Mouse (Mus musculus) ES-Bruce4 (cell line): Measurements from ENCODE around the gene Mcm2. TPM values are rescaled to one million over a fixed set of nuclear protein-coding genes. Genes with fewer than 3 reads are reported as not detected.

Experiments used
- H3K27ac ChIP-seq: 2 replicates; pipeline ENCODE4 v1.5.1; 2012; ENCODE audit warnings: low read length, inconsistent platforms; ENCODE audit not compliant: insufficient read depth
- H3K27me3 ChIP-seq: 2 replicates; pipeline ENCODE4 v1.6.1; 2012; ENCODE audit warnings: mild to moderate bottlenecking, low read length, inconsistent platforms; ENCODE audit not compliant: control insufficient read depth, poor library complexity, insufficient read depth, severe bottlenecking
- H3K36me3 ChIP-seq: 2 replicates; pipeline ENCODE4 v1.6.1; 2012; ENCODE audit warnings: inconsistent platforms, mild to moderate bottlenecking, low read length, moderate library complexity; ENCODE audit not compliant: control insufficient read depth, poor library complexity, insufficient read depth, severe bottlenecking
- H3K4me1 ChIP-seq: one replicate; pipeline ENCODE4 v1.8.1; 2011; ENCODE audit warnings: low read length; ENCODE audit not compliant: control insufficient read depth, insufficient read depth
- H3K4me3 ChIP-seq: 2 replicates; pipeline ENCODE4 v1.5.1; 2011; ENCODE audit warnings: low read depth, mild to moderate bottlenecking, low read length
- H3K9ac ChIP-seq: 2 replicates; pipeline ENCODE4 v1.6.1; 2012; ENCODE audit warnings: low read depth, mild to moderate bottlenecking, inconsistent platforms; ENCODE audit not compliant: poor library complexity, severe bottlenecking
- H3K9me3 ChIP-seq: replicated peaks from 2 replicates; pipeline ENCODE4 v1.6.1; 2012; ENCODE audit warnings: mild to moderate bottlenecking, low read length, inconsistent platforms; ENCODE audit not compliant: control insufficient read depth, poor library complexity, insufficient read depth, severe bottlenecking
- CTCF ChIP-seq: IDR thresholded peaks from one replicate; pipeline ENCODE4 v1.8.1; 2011; ENCODE audit warnings: low read depth, low read length
- EP300 ChIP-seq: IDR thresholded peaks from 2 replicates; pipeline ENCODE4 v1.6.1; 2011; ENCODE audit warnings: low read depth, low read length; ENCODE audit not compliant: insufficient read depth
- POLR2A ChIP-seq: IDR thresholded peaks from one replicate; pipeline ENCODE4 v1.8.1; 2011; ENCODE audit warnings: low read length; ENCODE audit not compliant: insufficient read depth
- polyA plus RNA-seq: library from polyadenylated mRNA; stranded (reverse); fragments of >200 nt; gene quantifications from 2 replicates; pipeline ENCODE4 v1.2.4, GENCODE M21; 2011; ENCODE audit warnings: low read depth; ENCODE audit not compliant: missing spikeins, insufficient read depth, insufficient read length

The Mcm2 gene
- polyA plus RNA-seq, 1 experiment = 117 TPM

DNA sequence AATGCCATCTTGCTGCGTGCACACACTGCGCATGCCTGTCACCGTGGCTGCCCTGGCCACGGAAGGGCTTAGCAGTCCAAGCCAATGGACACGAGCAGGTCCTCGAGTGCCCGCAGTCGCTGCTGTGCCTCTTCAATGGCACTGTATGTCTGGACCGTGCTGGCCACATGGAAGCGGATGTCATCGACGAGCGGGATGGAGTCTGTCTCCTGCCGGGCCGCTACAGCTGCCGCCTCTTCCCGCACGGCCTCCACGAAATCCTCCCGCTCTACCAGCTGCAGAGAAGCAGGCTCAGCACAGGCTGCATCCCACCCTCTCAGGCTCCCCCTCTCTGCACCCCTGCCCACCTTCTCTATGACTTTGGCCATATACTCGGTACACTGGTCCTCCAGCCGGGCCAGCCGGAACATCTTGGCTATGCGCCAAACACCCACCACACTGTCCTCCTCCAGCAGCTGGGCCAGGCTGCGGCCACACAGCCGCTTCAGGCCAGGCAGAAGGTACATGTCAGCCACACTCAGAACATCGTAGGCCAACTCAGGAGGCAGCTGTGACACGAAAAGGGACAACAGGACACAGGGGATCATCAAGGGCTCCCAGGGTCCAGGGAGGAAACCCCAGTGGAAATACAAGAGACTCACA lies 62.3 kb downstream of the Mcm2 start:
- Histone ChIP-seq H3K9ac (no peak overlapping the region), H3K9me3 (no peaks in the 10 kb centered on the region)
- TF ChIP-seq CTCF (no peak), EP300 (no peak), POLR2A (no peak)

DNA sequence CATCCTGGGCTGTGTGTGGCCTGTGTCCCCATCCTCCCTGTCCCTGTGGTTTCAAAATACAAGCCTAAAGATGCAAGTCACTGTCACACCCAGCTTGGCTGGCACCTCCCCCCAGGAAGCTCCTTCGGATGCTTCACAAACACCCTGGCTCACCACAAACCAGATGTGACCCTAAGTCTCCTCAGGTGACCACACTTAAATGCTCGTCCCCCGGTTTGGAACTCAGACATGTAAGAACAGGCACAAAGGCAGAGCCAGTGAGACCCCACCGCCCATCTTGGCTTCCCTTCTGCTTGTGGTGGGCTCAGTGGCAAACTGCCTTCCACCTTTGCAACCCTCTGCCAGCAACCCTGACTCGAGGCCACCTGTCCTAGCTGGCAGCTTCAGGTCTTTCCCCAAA lies 63.5 kb downstream of the Mcm2 start:
- H3K36me3 ChIP-seq = no peaks in the 10 kb centered on the region
- no peak overlapping the region for H3K9ac ChIP-seq
- TF ChIP-seq CTCF (no peak), EP300 (no peak), POLR2A (no peak)
- no peaks in the 10 kb centered on the region for H3K27me3 ChIP-seq
- peaks cover 5% of the 10 kb centered on the region for H3K4me1 ChIP-seq
- no peaks in the 10 kb centered on the region for H3K9me3 ChIP-seq
- no peak overlapping the region for H3K4me3 ChIP-seq
- H3K27ac ChIP-seq = no peak overlapping the region

More for the DNA sequence above, 62.3 kb downstream of the Mcm2 start:
- H3K36me3 ChIP-seq = no peaks in the 10 kb centered on the region
- peaks cover 5% of the 10 kb centered on the region for H3K4me1 ChIP-seq
- H3K27me3 ChIP-seq = no peaks in the 10 kb centered on the region
- H3K4me3 ChIP-seq = no peak overlapping the region
- H3K27ac ChIP-seq = no peak overlapping the region

Other genes starting within 250 kb of the Mcm2 start
- 2.9 and 3.4 TPM in 2 replicates for gene Mgll, start 174.4 kb downstream of the Mcm2 start, polyA plus RNA-seq
- 16.7 and 18.3 TPM in 2 replicates for gene Abtb1, start 56.8 kb downstream of the Mcm2 start, polyA plus RNA-seq
- 0.81 and 1.2 TPM in 2 replicates for gene Podxl2, start 23.7 kb downstream of the Mcm2 start, polyA plus RNA-seq
- gene Tpra1, start 3.5 kb upstream of the Mcm2 start, polyA plus RNA-seq = 17.4 and 24.2 TPM in 2 replicates